Mouse (Mus musculus) forebrain, embryonic 11.5 days (tissue): ENCODE results near the gene Pxdc1. TPM values are rescaled to one million over a fixed set of nuclear protein-coding genes. Genes with fewer than 3 reads are reported as not detected.
A peak's percentile ranks its signal among the peaks of the same experiment; 100 is the strongest.

Experiments
- ATAC-seq: fragments of 200-750 bp; cut with Nextera tagmentation; replicated peaks from 2 replicates; pipeline ENCODE4 v1.8.0; 2017; ENCODE audit warnings: moderate TSS enrichment; ENCODE audit not compliant: low FRiP score
- DNase-seq: peaks from one replicate; pipeline ENCODE4 v3.0.0-alpha.2; 2017; ENCODE audit warnings: low spot score
- H3K27ac ChIP-seq: fragments of 300-500 bp; sonication (generic); 2 replicates; pipeline ENCODE4 v1.5.1; 2014; ENCODE audit warnings: low read depth, low read length
- H3K27me3 ChIP-seq: fragments of 300-500 bp; sonication (generic); 2 replicates; pipeline ENCODE4 v1.6.1; 2014; ENCODE audit warnings: mild to moderate bottlenecking, low read length, mixed read lengths; ENCODE audit not compliant: control insufficient read depth, insufficient read depth
- H3K36me3 ChIP-seq: fragments of 300-500 bp; sonication (generic); 2 replicates; pipeline ENCODE4 v1.6.1; 2014; ENCODE audit warnings: mild to moderate bottlenecking, low read length, moderate library complexity, mixed read lengths; ENCODE audit not compliant: control insufficient read depth, insufficient read depth
- H3K4me1 ChIP-seq: fragments of 300-500 bp; sonication (generic); replicated peaks from 2 replicates; pipeline ENCODE4 v1.6.1; 2014; ENCODE audit warnings: low read length, mixed read lengths; ENCODE audit not compliant: control insufficient read depth, insufficient read depth
- H3K4me2 ChIP-seq: fragments of 300-500 bp; sonication (generic); 2 replicates; pipeline ENCODE4 v1.6.1; 2014; ENCODE audit warnings: low read depth, mild to moderate bottlenecking, low read length, moderate library complexity, mixed read lengths; ENCODE audit not compliant: severe bottlenecking
- H3K4me3 ChIP-seq: fragments of 300-500 bp; sonication (generic); 2 replicates; pipeline ENCODE4 v1.5.1; 2014; ENCODE audit warnings: low read depth, low read length
- H3K9ac ChIP-seq: fragments of 300-500 bp; sonication (generic); 2 replicates; pipeline ENCODE4 v1.6.1; 2014; ENCODE audit warnings: low read length
- H3K9me3 ChIP-seq: fragments of 300-500 bp; sonication (generic); 2 replicates; pipeline ENCODE4 v1.6.1; 2016; ENCODE audit warnings: low read length, mixed read lengths; ENCODE audit not compliant: control insufficient read depth
- WGBS: fragments of 180-500 bp; shearing (Covaris S2); extraction: QIAGEN DNeasy Blood & Tissue Kit; methylation state at CpG from one replicate; pipeline ENCODE4 v1.1.7; 2014; 5-methylcytosine and 5-hydroxymethylcytosine counted together
- polyA plus RNA-seq: library from polyadenylated mRNA; unstranded; fragments of >200 nt; fragmentation: Nextera tagmentation; extraction: Ambion mirVana; gene quantifications from 2 replicates; pipeline ENCODE4 v1.2.1, GENCODE M21; 2014

Pxdc1 gene
- polyA plus RNA-seq, 1 experiment from 2014 or later, result 4.6 TPM

DNA sequence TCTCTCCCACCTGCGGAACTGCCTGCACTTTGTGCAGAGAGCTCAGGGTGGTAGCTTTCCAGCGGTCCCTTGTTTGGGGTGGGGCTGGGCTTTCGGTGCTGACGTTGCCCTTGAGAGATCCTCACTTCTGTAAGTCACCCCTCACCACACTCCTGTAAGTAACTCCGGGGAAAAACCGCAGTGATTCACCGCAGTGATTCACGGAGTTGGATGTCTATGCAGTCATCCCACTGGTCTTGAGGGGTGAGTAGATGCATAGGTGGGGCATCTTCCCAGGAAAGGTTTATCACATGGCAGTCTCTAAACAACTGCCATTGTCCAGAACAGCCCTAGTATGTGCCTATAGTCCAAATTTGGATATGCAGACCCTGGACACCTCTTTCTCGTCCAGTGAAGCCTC is 30.0 kb upstream of the Pxdc1 start:
- WGBS, result 89% methylated on average over 9 of the region's 9 CpGs
- Histone ChIP-seq H3K4me3 (no peak overlapping the region), H3K4me1 (no peaks in the 10 kb centered on the region), H3K27me3 (no peaks in the 10 kb centered on the region), H3K36me3 (no peaks in the 10 kb centered on the region), H3K27ac (no peak overlapping the region), H3K9ac (no peak overlapping the region), H3K4me2 (no peak overlapping the region), H3K9me3 (no peaks in the 10 kb centered on the region)
- no peak for ATAC-seq
- no peak for DNase-seq

GRCm38 (mm10) chr13:34676507-34676906 is 23.2 kb upstream of the Pxdc1 start:
- Histone ChIP-seq H3K27me3 (no peaks in the 10 kb centered on the region; the same call in 1 of the 2 replicates), H3K9ac (no peak overlapping the region), H3K36me3 (no peaks in the 10 kb centered on the region), H3K4me3 (no peak overlapping the region), H3K27ac (no peak overlapping the region), H3K9me3 (no peaks in the 10 kb centered on the region), H3K4me2 (no peak overlapping the region), H3K4me1 (peaks cover 7% of the 10 kb centered on the region)
- ATAC-seq (no peak), DNase-seq (no peak)
- 73% methylated on average over 5 of the region's 5 CpGs for WGBS

GRCm38 (mm10) chr13:34675847-34676383 is 22.6 kb upstream of the Pxdc1 start:
- no peak overlapping the region for H3K9ac ChIP-seq
- WGBS, result 36% methylated on average over 7 of the region's 7 CpGs
- peaks cover 7% of the 10 kb centered on the region for H3K4me1 ChIP-seq
- ATAC-seq (no peak), DNase-seq (no peak)
- H3K9me3 ChIP-seq, result no peaks in the 10 kb centered on the region
- H3K36me3 ChIP-seq, result no peaks in the 10 kb centered on the region
- H3K27ac ChIP-seq, result no peak overlapping the region
- no peaks in the 10 kb centered on the region; the same call in 1 of the 2 replicates for H3K27me3 ChIP-seq
- H3K4me2 ChIP-seq, result no peak overlapping the region
- H3K4me3 ChIP-seq, result no peak overlapping the region

- ATAC-seq (no peak), DNase-seq (no peak)
- peaks cover 11% of the 10 kb centered on the region for H3K4me1 ChIP-seq
These were observed 20.1 kb upstream of the Pxdc1 start for GRCm38 (mm10) chr13:34673354-34673753.

GRCm38 (mm10) chr13:34669919-34670865 is 16.9 kb upstream of the Pxdc1 start:
- Histone ChIP-seq H3K9ac (no peak overlapping the region), H3K27ac (no peak overlapping the region), H3K4me2 (no peak overlapping the region), H3K36me3 (no peaks in the 10 kb centered on the region), H3K9me3 (no peaks in the 10 kb centered on the region; the same call in 1 of the 2 replicates), H3K4me1 (peaks cover 4% of the 10 kb centered on the region; the same call in 1 of the 2 replicates), H3K27me3 (no peaks in the 10 kb centered on the region; the same call in 1 of the 2 replicates), H3K4me3 (no peak overlapping the region)
- WGBS, result 37% methylated on average over 16 of the region's 16 CpGs
- DNase-seq, result peak; percentile 46
- peak; percentile 67 for ATAC-seq

More at GRCm38 (mm10) chr13:34673354-34673753, 20.1 kb upstream of the Pxdc1 start:
- WGBS, result 89% methylated on average over 5 of the region's 5 CpGs
- H3K4me2 ChIP-seq, result no peak overlapping the region
- H3K9ac ChIP-seq, result no peak overlapping the region
- no peaks in the 10 kb centered on the region for H3K36me3 ChIP-seq
- no peaks in the 10 kb centered on the region; the same call in 1 of the 2 replicates for H3K9me3 ChIP-seq
- H3K27ac ChIP-seq, result no peak overlapping the region
- H3K27me3 ChIP-seq, result no peaks in the 10 kb centered on the region; the same call in 1 of the 2 replicates
- H3K4me3 ChIP-seq, result no peak overlapping the region

GRCm38 (mm10) chr13:34667197-34667596 is 13.9 kb upstream of the Pxdc1 start:
- H3K9ac ChIP-seq, result no peak overlapping the region
- WGBS, result 87% methylated on average over 8 of the region's 8 CpGs
- DNase-seq (peak; percentile 27), ATAC-seq (no peak)
- no peaks in the 10 kb centered on the region; the same call in 1 of the 2 replicates for H3K27me3 ChIP-seq
- H3K27ac ChIP-seq, result no peak overlapping the region
- no peak overlapping the region for H3K4me3 ChIP-seq
- no peak overlapping the region for H3K4me2 ChIP-seq
- H3K9me3 ChIP-seq, result no peaks in the 10 kb centered on the region; the same call in 1 of the 2 replicates
- H3K4me1 ChIP-seq, result peaks cover 4% of the 10 kb centered on the region; the same call in 1 of the 2 replicates
- H3K36me3 ChIP-seq, result no peaks in the 10 kb centered on the region

DNA sequence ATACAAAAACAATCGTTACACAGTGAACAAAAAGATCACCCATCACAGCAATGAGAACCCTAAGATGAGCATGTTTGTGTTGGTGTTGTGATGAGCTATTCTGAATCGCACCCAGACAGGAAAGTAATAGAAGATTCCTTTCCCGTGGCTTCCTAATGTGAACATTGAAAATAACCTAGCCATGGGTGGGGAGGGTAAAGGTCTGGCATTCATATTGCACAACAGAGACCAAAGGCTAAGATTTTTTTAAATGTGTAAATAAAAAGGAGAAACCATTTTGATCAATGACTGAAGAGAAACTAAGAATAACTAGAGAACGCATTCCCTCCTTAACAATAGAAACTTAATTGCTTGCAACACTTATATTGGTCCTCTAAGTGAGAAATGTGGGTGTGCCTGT is 11.8 kb upstream of the Pxdc1 start:
- Histone ChIP-seq H3K27me3 (no peaks in the 10 kb centered on the region), H3K4me2 (no peak overlapping the region), H3K9ac (no peak overlapping the region), H3K27ac (no peak overlapping the region), H3K4me3 (no peak overlapping the region), H3K4me1 (peaks cover 2% of the 10 kb centered on the region; the same call in 1 of the 2 replicates), H3K9me3 (no peaks in the 10 kb centered on the region; the same call in 1 of the 2 replicates), H3K36me3 (no peaks in the 10 kb centered on the region)
- DNase-seq (no peak), ATAC-seq (no peak)
- 88% methylated on average over 4 of the region's 4 CpGs for WGBS

DNA sequence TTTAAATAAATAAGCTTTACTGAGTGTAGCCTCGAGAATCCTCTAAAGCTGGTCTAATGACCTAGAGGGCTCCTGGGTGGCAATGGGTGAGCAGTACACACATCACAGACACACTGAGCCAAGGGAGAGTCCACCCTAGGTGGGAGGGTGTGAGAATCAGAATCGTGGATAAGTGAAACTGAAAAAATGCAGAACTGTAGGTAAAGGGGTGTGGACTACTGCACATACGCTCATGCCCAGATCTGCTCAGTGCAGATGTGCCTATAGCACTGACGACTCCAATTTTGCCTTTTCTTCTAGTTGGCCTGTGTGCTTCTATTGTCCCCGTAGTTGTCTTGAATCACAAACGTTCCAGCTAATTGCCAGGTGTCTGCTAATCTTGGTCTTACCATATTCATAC is 10.5 kb upstream of the Pxdc1 start:
- H3K4me2 ChIP-seq, result no peak overlapping the region
- no peak overlapping the region for H3K27ac ChIP-seq
- WGBS, result 88% methylated on average over 6 of the region's 6 CpGs
- no peak for ATAC-seq
- H3K9ac ChIP-seq, result no peak overlapping the region
- peak; percentile 6 for DNase-seq
- H3K27me3 ChIP-seq, result no peaks in the 10 kb centered on the region
- H3K36me3 ChIP-seq, result no peaks in the 10 kb centered on the region
- no peaks in the 10 kb centered on the region; the same call in 1 of the 2 replicates for H3K9me3 ChIP-seq
- H3K4me3 ChIP-seq, result no peak overlapping the region
- no peaks in the 10 kb centered on the region for H3K4me1 ChIP-seq
